Mouse (Mus musculus): ENCODE measurements around the gene Galnt10.

Galnt10 gene

DNA sequence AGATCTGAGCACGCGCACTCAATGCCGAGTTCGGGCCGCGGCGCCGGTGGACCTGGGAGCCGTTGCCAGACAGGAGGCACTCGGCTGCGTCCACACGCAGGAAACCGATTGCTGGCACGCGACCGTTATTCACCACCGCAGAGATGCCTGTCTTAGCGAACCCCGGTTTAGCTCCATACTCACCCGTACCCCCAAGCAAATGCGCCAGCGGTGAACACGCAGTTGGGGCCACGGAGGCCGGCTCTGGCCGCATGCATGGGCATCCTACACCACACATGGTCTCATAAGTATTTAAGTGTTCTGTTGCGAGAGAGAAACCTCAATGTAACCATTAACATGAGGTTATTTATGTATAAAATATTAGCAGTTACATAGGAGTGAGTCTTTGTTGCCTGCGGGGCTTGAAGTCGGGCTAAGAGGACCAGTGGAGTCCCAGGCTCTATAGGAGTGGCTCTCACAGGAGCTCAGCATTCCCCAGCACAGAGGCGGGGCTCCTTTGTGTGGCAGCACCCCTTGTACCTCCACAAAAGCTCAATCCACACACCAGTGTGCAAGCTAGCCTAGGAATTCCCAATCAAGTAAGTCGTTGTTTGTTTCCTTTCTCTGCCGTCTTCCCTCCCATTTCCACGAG is 182.8 kb downstream of the Galnt10 start:
- no peak for DNase-seq (ENCODE audit: low spot score)

DNA sequence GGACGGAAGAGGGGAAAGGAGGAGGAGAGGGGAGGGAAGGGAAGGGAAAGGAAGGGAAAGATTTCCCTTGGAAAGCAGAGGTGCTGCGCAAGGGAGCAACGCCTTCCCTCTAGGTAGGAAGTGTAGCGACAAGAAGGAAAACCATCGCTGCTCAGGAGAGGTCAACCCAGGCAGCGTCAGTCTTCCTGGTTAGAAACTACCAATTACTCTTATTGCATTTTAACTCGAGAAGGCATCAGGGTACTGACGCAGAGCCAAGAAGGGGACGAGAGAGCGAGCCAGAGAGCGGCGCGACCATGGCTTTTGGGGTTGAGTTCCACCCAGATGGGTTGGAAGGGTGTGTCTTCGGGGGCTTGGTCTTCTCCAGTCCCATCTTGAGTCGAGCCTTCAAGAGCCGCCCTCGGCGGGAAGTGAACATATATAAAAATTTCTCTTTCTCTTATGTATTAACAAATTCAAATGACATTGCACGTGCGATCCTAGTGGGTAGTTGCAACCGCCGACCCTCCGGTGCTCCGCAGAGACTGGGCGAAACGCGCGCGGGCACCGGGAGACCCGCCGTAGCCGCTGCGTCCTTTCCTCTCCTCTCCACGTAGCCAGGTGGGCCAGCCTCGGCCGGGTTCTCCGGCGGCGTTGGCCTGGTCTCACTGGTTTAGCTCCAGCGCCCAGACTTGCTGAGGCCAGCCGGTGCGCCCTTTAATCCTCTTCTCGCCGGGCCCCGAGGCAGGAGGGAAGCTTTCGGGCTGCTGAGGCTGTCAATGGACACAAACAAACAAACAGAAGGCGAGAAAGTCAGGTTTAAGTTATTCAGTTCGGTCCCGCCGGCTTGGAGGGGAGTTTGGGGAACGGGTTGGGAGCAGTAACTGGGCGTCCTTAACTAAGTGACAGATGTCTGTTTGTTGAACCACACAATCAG is 184.0 kb downstream of the Galnt10 start:
- no peak for DNase-seq (ENCODE audit: low spot score)

DNA sequence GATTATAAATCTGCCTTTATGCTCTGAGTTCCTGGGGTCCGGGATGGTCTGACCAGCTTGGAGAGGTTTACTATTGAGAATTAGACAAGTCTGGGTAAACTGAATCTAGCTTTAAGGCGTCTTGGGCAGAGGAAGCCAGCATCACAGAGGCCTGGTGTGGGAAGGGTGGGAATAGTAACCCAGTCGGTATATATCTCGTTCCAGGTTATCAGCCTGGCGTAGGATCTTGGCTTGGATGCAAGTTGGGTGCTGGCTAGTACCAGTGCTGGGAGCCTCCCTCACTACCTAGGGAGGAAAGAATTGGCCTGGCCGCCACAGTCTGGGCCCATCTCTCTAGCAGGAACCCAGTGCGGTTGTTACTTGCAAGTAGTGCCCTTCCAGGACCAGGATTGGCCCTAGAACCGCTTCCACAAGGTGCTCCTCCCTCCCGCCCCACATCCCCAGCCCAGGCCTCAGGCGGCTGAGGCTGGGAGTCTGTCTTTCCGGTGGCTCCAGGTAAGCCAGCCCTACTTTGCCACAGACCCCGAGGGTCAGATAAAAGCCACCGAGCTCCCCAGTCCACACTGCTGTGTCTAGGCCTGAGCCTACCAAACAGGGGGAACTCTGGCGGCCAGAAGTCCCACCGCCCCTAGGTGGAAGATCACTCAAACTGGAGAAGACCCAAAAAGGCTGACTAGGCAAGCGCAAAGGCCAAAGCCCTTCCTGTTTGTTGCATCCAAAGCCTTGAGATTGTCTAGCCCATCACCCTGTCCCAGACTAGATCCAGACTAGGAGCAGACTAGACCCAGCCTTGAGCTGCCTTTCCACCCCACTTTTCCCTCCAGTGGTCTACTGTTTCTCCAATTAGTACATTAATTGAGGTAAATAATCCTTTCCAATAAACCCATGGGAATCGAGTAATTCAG is 184.9 kb downstream of the Galnt10 start:
- no peak for DNase-seq (ENCODE audit: low spot score)

DNA sequence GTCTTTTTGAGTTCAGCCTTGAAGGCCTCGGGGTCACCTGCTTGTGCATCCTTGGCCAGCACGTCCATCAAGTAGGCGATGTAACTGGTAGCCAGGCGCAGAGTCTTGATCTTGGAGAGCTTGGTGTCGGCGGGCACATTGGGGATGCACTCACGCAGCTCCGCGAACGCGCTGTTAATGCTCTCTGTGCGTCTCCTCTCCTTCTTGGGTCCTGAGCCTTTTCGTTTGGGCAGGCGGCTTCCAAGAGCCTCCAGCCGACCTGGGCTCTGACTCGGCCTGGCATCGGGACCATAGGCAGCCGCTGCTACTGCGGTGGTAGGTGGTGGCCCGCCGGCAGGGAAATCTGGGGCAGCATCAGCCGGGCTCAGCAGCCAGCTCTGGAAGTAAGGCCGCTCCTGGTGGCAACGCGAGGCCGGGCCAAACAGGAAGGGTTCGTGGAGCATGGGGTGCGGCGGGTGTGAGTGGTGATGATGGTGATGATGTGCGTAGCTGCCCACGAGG is 186.1 kb downstream of the Galnt10 start:
- no peak for DNase-seq (ENCODE audit: low spot score)

DNA sequence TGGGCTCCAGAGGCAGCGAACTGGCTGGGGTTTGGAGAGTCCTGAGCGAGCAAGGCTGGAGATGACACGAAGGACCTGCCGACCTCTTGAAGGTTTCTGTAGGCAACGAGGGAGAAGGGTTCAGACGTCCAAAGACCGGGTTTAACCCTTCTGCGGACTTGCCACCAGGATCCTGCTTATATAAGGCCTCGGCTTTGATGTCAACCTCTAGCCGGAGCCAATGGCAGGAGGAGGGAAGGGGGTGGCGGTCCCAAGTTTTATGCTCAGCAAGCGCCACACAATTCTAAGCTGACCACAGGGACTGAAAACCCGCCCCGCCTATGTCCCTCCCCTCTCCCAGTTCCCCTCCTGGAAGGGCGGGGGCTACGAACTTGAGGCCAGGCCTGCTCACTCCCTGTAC is 186.6 kb downstream of the Galnt10 start:
- no peak for DNase-seq (ENCODE audit: low spot score)

DNA sequence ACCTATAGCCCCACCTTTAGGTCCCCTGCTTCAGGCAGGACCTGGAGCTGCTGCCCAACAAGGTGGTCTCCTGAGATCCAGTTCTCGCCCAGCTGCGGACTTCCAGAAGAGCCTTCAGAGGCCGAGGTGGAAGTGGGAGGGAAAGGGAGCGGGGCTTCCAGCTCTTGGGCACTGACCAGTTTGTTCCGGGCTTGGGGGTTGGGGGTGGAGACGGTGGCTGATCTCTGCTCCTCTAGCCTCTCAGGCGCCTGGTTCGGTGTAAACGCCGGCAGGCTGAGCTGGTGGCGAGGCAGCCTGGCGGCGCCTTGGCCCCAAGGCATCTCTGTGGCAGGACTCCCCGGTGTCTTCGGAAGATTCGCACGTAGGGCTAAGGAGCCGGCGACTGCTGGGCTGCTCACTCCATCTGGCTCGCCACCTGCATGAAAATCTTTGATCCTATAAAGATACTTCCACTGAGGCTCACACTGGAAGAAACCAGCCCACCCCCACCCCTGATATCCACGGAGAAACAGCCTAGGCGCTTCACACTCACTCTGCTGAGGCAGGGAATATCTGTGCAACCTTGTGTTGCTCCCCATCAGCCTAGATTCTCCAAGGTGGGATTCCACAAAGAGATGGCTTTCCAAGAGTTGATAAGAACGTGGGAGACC is 187.4 kb downstream of the Galnt10 start, which contains the start of gene Hand1:
Gene Hand1, minus strand, starts transcription at position 267 of the 650 bp plus-strand sequence.
- DNase-seq (ENCODE audit: low spot score) = no peak

DNA sequence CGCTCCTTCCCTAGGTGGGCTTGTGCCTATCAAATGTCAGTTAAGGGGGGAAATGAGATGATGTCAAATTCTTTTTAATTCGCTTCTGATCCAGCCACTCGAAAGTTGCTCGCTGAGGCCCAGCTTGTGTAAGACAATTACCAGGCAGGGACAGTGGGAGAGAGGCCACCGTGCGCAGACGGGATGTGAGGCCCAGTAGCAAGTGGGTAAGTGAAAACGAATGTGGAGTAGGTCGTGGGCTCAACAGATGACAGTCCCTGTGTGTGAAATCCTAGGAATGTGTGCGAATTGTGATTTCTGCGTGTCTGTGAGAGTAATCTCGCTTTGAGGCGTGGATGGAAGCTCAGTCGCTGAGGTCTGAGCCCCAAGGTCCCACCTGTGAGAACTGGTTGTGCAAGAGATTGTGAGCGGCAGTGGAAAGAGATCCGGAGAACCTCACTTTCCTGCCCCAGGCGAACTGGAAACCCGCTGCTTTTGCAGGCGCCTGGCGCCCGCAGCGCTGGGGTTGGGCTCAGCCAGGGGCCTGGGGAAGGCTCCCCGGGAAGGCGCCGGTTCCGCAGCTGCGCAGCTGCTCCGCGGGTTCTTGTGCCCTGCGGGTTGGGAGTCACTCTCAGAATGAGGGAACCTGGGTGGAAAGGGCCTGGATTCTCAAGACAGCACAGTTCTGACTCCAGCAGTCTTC is 188.2 kb downstream of the Galnt10 start:
- DNase-seq (ENCODE audit: low spot score) = no peak

DNA sequence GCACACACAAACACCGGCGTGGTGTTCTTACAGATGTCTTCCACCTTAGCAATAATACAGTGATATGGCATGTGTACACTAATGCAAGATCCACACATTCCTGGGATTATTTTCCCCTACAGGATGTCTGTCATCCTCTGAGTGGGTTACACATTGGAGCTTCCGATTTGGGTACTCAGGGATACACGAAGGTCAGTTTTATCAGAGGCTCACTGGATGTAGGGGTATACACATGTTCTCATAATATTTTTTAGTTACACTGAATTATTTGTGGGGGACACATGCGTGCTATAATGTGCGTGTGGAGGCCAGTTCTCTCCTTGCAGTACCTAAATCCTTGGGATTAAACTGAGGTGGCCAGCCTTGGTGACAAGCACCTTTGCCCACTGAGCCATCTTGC is 188.8 kb downstream of the Galnt10 start:
- no peak for DNase-seq (ENCODE audit: low spot score)

DNA sequence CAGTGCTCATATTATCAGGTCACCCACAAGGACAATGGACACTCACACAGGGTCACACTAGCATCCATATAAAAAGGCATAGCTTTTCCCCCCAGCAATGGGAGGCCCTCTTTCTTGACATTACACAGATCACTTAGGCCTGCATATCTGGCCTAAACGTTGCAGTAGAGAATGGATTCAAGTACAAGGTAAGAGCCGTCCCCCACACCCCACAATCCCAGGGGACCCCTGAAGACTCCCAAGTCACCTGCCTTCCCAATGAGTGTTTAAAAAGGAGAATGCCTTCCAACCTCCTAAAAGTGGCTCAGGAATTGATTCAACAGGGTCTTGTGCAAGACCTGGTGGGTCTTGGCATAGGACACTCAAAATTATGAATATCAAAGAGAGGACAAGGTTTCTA is 190.1 kb downstream of the Galnt10 start:
- DNase-seq (ENCODE audit: low spot score) = no peak

DNA sequence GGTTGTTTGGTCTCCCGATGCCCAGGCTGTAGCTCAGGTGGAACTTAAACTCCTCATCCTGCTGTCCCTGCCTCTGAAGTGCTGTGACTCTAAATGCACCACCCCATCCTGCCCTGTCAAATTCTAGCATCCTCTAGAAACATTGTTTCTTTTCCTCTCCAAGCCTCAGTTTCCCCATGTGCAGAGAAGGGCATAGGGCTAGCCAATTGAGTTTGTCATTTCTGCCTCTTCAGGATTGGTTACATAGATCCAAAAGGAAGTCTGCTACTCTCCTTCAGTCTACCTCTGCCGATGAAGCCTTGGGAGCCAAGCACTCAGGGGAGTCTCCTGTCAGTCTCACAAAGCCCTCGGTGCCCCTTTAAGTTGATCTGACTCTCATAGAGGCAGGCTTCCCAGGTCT is 190.7 kb downstream of the Galnt10 start:
- no peak for DNase-seq (ENCODE audit: low spot score)

DNA sequence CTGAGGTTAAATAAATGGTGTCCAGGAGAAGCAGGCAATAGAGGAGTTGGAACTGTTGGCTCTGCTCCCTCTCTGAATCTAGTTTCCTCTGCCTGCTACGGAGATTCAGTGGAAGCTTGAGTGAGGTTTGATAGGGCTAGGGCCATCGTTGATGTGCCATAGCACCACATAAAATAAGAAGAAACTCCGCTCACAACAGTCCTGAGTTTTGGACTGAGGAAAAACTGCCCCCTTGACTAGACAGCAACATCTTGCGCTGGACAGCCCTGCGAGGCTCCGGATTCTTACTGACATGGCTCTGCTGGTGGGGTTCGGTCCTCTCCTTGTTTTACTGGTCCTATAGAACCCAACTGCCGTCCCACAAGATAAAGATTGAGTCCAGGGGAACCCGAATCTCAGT is 191.2 kb downstream of the Galnt10 start:
- DNase-seq (ENCODE audit: low spot score) = no peak

All from left cerebral cortex, adult 11 months (tissue).